Mouse (Mus musculus): Measurements from ENCODE around the gene Arid1b. TPM values are rescaled to one million over a fixed set of nuclear protein-coding genes. Genes with fewer than 3 reads are reported as not detected.

Arid1b gene
- polyA plus RNA-seq, 1 experiment from 2014 or later, result 12.9 TPM

- no peak overlapping the region for H3K27ac ChIP-seq (replicated peaks; ENCODE audit: low read depth, low read length)
- WGBS, result 70% methylated on average over 4 of the region's 4 CpGs
- no peak for ATAC-seq (replicated peaks; ENCODE audit: insufficient number of reproducible peaks, low FRiP score, low TSS enrichment, low read depth)
These were observed 18.4 kb downstream of the Arid1b start for GRCm38 (mm10) chr17:5012517-5012916.

DNA sequence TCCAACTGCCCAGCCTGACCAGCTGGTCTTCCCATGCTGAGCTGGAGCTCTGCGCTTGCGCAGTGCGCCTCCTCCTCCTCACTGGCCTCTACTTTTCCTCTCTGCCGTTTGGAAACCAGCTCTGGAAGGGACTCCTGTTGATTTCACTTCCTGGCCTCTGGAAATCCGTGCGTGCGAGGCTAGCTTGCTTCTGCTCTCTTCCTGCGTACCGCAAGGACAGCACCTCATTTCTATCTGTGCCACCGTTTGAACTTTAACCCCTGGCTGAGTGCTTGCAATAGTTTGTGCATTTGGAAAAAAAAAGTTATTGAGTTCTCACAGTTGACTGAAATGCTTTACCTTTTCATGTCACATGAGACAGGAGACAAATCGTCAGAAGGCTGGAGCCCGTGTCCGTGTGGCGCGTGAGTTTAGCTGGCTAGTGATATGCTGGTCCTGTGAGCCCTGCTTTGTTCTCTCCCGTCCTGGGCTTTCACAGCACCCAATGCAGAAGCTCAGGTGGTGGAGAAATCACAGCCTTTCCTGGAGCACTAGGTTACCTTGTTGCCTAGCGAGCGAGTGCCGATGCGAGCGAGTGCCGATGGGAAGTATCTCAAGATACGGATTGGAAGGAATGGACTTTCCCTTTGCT is 20.3 kb downstream of the Arid1b start:
- 76% methylated on average over 23 of the region's 23 CpGs for WGBS
- Histone ChIP-seq H3K9me3 (replicated peaks; ENCODE audit: control insufficient read depth, low read length) (no peaks in the 10 kb centered on the region), H3K9ac (replicated peaks; ENCODE audit: low read length) (no peak overlapping the region), H3K27me3 (ENCODE audit: control insufficient read depth, insufficient read depth, low read length) (no peaks in the 10 kb centered on the region), H3K4me2 (ENCODE audit: low read depth, low read length) (no peak overlapping the region), H3K27ac (replicated peaks; ENCODE audit: low read depth, low read length) (no peak overlapping the region), H3K36me3 (replicated peaks; ENCODE audit: control insufficient read depth, insufficient read depth, low read depth, low read length) (no peaks in the 10 kb centered on the region), H3K4me3 (ENCODE audit: low read depth, low read length) (no peak overlapping the region), H3K4me1 (ENCODE audit: control insufficient read depth, insufficient read depth, low read length) (no peaks in the 10 kb centered on the region)
- ATAC-seq (replicated peaks; ENCODE audit: insufficient number of reproducible peaks, low FRiP score, low TSS enrichment, low read depth) (no peak), DNase-seq (ENCODE audit: low spot score) (no peak)

More at GRCm38 (mm10) chr17:5012517-5012916, 18.4 kb downstream of the Arid1b start:
- no peaks in the 10 kb centered on the region for H3K27me3 ChIP-seq (ENCODE audit: control insufficient read depth, insufficient read depth, low read length)
- no peak overlapping the region for H3K9ac ChIP-seq (replicated peaks; ENCODE audit: low read length)
- no peaks in the 10 kb centered on the region for H3K4me1 ChIP-seq (ENCODE audit: control insufficient read depth, insufficient read depth, low read length)
- H3K36me3 ChIP-seq (replicated peaks; ENCODE audit: control insufficient read depth, insufficient read depth, low read depth, low read length), result no peaks in the 10 kb centered on the region
- no peak overlapping the region for H3K4me3 ChIP-seq (ENCODE audit: low read depth, low read length)
- DNase-seq (ENCODE audit: low spot score), result no peak
- H3K4me2 ChIP-seq (ENCODE audit: low read depth, low read length), result no peak overlapping the region
- H3K9me3 ChIP-seq (replicated peaks; ENCODE audit: control insufficient read depth, low read length), result no peaks in the 10 kb centered on the region

DNA sequence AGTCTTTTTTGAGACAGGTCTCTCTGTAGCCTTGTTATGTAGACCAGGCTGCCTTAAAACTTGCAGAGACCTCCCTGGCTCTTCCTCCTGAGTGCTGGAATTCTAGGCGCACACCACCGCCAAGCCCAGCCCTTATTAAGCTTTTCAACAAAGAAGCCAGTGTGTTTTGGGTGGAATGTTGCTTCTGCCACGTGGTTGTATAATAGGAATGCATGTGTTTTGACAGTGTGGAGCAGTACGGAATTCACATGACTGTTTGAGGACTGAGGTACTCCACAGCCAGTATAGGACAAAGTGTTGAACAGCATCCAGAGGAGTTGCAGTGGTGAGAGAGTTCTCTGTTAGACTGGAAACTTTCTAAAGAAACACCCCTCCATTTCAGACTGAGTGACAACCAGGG is 22.3 kb downstream of the Arid1b start:
- no peaks in the 10 kb centered on the region for H3K36me3 ChIP-seq (replicated peaks; ENCODE audit: control insufficient read depth, insufficient read depth, low read depth, low read length)
- H3K27ac ChIP-seq (replicated peaks; ENCODE audit: low read depth, low read length), result no peak overlapping the region
- ATAC-seq (replicated peaks; ENCODE audit: insufficient number of reproducible peaks, low FRiP score, low TSS enrichment, low read depth), result no peak
- H3K27me3 ChIP-seq (ENCODE audit: control insufficient read depth, insufficient read depth, low read length), result no peaks in the 10 kb centered on the region
- no peak overlapping the region for H3K9ac ChIP-seq (replicated peaks; ENCODE audit: low read length)
- H3K4me1 ChIP-seq (ENCODE audit: control insufficient read depth, insufficient read depth, low read length), result no peaks in the 10 kb centered on the region; the same call in 1 of the 2 replicates
- H3K4me2 ChIP-seq (ENCODE audit: low read depth, low read length), result no peak overlapping the region
- no peaks in the 10 kb centered on the region for H3K9me3 ChIP-seq (replicated peaks; ENCODE audit: control insufficient read depth, low read length)
- 47% methylated on average over 4 of the region's 4 CpGs for WGBS
- no peak for DNase-seq (ENCODE audit: low spot score)
- no peak overlapping the region for H3K4me3 ChIP-seq (ENCODE audit: low read depth, low read length)

DNA sequence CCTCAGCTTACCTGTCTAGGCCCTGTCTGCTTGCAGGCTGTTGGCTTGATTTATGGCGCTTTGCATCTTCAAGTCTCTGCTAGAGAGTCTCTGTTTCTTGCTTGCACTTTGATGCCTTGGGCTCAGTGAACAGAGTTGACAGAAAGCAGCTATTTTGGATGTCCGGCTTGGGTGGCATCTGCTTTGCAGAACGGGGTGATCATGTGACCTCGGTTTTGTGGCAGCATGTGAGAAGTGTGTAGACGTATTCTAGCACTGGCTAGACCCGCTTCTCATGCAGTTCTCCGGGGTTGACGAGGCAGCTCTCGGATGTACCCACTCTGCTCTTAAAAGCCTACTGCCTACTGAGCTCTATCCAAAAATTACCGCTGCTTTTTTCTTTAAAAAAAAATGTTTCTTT is 22.9 kb downstream of the Arid1b start:
- no peaks in the 10 kb centered on the region for H3K27me3 ChIP-seq (ENCODE audit: control insufficient read depth, insufficient read depth, low read length)
- H3K4me3 ChIP-seq (ENCODE audit: low read depth, low read length), result no peak overlapping the region
- H3K9me3 ChIP-seq (replicated peaks; ENCODE audit: control insufficient read depth, low read length), result no peaks in the 10 kb centered on the region
- H3K9ac ChIP-seq (replicated peaks; ENCODE audit: low read length), result no peak overlapping the region
- ATAC-seq (replicated peaks; ENCODE audit: insufficient number of reproducible peaks, low FRiP score, low TSS enrichment, low read depth) (no peak), DNase-seq (ENCODE audit: low spot score) (no peak)
- 90% methylated on average over 10 of the region's 10 CpGs for WGBS
- H3K4me2 ChIP-seq (ENCODE audit: low read depth, low read length), result no peak overlapping the region
- H3K36me3 ChIP-seq (replicated peaks; ENCODE audit: control insufficient read depth, insufficient read depth, low read depth, low read length), result no peaks in the 10 kb centered on the region
- no peak overlapping the region for H3K27ac ChIP-seq (replicated peaks; ENCODE audit: low read depth, low read length)
- H3K4me1 ChIP-seq (ENCODE audit: control insufficient read depth, insufficient read depth, low read length), result no peaks in the 10 kb centered on the region; the same call in 1 of the 2 replicates

DNA sequence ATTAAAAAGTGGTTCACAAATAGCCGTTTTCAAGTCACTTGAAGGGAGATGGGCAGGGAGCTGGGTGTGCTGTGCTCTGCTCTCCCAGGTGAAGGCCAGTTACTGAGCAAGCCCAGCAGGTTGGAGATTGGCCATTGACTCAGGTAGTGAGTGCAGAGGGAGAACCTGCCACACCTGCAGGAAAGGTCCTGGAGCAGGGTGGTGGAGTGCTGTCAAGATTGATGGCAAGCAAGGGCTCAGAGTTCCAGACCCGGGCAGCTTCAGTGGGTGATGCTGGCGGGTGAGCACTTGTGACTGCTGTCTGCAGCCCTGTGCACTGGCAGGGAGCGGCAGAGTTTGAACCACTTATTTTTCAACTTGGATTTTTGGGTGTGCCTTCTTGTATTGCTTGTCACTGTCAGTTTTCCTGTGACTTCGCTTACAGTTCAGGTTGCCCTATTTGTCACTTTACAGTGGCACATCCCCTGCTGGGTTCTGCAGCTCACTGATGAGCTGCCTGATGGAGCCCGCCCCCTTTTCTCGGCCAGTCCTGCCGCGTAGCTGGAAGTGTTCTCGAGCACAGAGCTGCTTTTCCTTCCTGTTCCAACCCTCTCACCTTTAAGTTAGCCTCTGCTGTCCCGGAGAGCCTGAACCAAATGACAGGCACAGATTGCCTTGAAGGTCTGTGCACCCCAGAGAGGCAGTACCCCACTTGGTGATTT is 27.3 kb downstream of the Arid1b start:
- 37% methylated on average over 11 of the region's 11 CpGs for WGBS
- no peaks in the 10 kb centered on the region; the same call in 1 of the 2 replicates for H3K4me1 ChIP-seq (ENCODE audit: control insufficient read depth, insufficient read depth, low read length)

DNA sequence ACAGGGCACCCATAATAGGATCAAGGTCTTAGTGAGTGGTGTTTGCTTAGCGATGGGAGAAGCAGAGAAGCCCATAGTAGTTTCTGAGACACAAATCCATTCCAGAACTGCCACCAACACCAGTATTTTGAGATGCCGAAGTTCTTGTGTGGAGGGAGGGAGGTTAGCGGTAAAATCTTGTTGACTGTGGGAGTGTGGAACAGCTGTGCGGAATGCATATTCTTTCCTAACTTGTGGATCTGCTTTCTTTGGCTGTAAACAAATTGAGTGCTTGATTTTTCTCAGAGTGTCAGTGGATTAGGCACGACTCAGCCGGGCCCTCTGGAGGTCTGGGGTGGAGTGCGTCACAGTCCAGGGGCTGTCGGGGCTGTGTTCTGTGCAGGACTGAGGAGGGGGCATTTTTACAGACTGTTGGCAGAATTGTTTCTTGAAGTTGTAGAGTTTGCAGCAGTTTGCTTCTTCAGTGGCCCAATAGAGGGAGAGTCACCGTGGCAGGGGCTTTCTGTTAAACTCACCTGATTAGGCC is 27.9 kb downstream of the Arid1b start:
- Histone ChIP-seq H3K27ac (replicated peaks; ENCODE audit: low read depth, low read length) (no peak overlapping the region), H3K4me3 (ENCODE audit: low read depth, low read length) (no peak overlapping the region), H3K27me3 (ENCODE audit: control insufficient read depth, insufficient read depth, low read length) (no peaks in the 10 kb centered on the region), H3K4me1 (ENCODE audit: control insufficient read depth, insufficient read depth, low read length) (no peaks in the 10 kb centered on the region; the same call in 1 of the 2 replicates), H3K4me2 (ENCODE audit: low read depth, low read length) (no peak overlapping the region), H3K36me3 (replicated peaks; ENCODE audit: control insufficient read depth, insufficient read depth, low read depth, low read length) (no peaks in the 10 kb centered on the region), H3K9ac (replicated peaks; ENCODE audit: low read length) (no peak overlapping the region), H3K9me3 (replicated peaks; ENCODE audit: control insufficient read depth, low read length) (no peaks in the 10 kb centered on the region)
- ATAC-seq (replicated peaks; ENCODE audit: insufficient number of reproducible peaks, low FRiP score, low TSS enrichment, low read depth) (no peak), DNase-seq (ENCODE audit: low spot score) (no peak)
- 66% methylated on average over 9 of the region's 9 CpGs for WGBS

More for the DNA sequence above, 27.3 kb downstream of the Arid1b start:
- Histone ChIP-seq H3K27ac (replicated peaks; ENCODE audit: low read depth, low read length) (no peak overlapping the region), H3K4me3 (ENCODE audit: low read depth, low read length) (no peak overlapping the region), H3K36me3 (replicated peaks; ENCODE audit: control insufficient read depth, insufficient read depth, low read depth, low read length) (no peaks in the 10 kb centered on the region), H3K27me3 (ENCODE audit: control insufficient read depth, insufficient read depth, low read length) (no peaks in the 10 kb centered on the region), H3K4me2 (ENCODE audit: low read depth, low read length) (no peak overlapping the region), H3K9ac (replicated peaks; ENCODE audit: low read length) (no peak overlapping the region), H3K9me3 (replicated peaks; ENCODE audit: control insufficient read depth, low read length) (no peaks in the 10 kb centered on the region)
- DNase-seq (ENCODE audit: low spot score) (no peak), ATAC-seq (replicated peaks; ENCODE audit: insufficient number of reproducible peaks, low FRiP score, low TSS enrichment, low read depth) (no peak)

DNA sequence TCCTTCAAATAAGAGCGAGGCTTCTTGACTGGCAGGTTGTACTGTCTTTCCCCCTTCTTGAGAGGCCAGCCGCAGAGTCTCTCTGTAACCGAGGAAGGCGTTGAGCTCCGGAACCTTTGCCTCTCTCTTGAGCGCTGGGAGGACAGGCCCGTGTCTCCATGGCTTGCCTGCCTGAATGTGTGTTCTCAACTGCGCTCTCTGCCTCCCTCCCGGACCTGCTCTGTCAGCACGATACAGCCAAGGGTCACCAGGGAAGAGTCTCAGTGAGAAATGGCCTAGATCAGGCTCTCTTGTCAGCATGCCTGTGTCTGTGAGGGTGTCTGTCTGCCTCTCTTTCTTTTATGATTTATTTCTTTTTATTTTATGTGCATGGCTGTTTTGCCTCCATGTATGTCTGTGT is 29.6 kb downstream of the Arid1b start:
- no peaks in the 10 kb centered on the region for H3K27me3 ChIP-seq (ENCODE audit: control insufficient read depth, insufficient read depth, low read length)
- no peak overlapping the region for H3K9ac ChIP-seq (replicated peaks; ENCODE audit: low read length)
- WGBS, result 71% methylated on average over 10 of the region's 10 CpGs
- H3K4me1 ChIP-seq (ENCODE audit: control insufficient read depth, insufficient read depth, low read length), result no peaks in the 10 kb centered on the region; the same call in 1 of the 2 replicates
- H3K4me3 ChIP-seq (ENCODE audit: low read depth, low read length), result no peak overlapping the region
- no peak overlapping the region for H3K4me2 ChIP-seq (ENCODE audit: low read depth, low read length)
- no peak for ATAC-seq (replicated peaks; ENCODE audit: insufficient number of reproducible peaks, low FRiP score, low TSS enrichment, low read depth)
- H3K27ac ChIP-seq (replicated peaks; ENCODE audit: low read depth, low read length), result no peak overlapping the region
- no peaks in the 10 kb centered on the region for H3K9me3 ChIP-seq (replicated peaks; ENCODE audit: control insufficient read depth, low read length)
- no peaks in the 10 kb centered on the region for H3K36me3 ChIP-seq (replicated peaks; ENCODE audit: control insufficient read depth, insufficient read depth, low read depth, low read length)
- DNase-seq (ENCODE audit: low spot score), result no peak

DNA sequence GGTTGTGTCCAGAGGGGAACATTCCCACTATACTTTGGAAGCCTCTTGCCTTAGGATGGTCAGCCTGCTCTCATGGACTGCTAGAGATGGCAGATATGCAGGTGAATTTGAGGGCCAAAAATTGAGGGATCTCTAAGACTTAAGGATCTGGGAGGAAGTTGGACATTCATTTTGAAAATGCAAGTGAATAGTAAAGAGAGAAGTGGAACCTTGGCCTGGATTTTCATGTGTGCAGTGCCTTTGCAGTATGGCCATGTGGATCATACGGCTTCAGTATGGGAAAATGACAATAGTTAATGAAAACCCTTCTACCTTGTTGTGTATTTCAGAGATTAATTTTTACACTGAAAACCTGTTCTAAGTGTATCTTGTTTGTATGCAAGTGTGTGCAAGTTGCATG is 31.3 kb downstream of the Arid1b start:
- ATAC-seq (replicated peaks; ENCODE audit: insufficient number of reproducible peaks, low FRiP score, low TSS enrichment, low read depth) (no peak), DNase-seq (ENCODE audit: low spot score) (no peak)
- no peak overlapping the region for H3K4me3 ChIP-seq (ENCODE audit: low read depth, low read length)
- H3K4me1 ChIP-seq (ENCODE audit: control insufficient read depth, insufficient read depth, low read length), result no peaks in the 10 kb centered on the region; the same call in 1 of the 2 replicates
- H3K9me3 ChIP-seq (replicated peaks; ENCODE audit: control insufficient read depth, low read length), result no peaks in the 10 kb centered on the region
- H3K9ac ChIP-seq (replicated peaks; ENCODE audit: low read length), result no peak overlapping the region
- no peak overlapping the region for H3K4me2 ChIP-seq (ENCODE audit: low read depth, low read length)
- H3K27ac ChIP-seq (replicated peaks; ENCODE audit: low read depth, low read length), result no peak overlapping the region
- no peaks in the 10 kb centered on the region for H3K27me3 ChIP-seq (ENCODE audit: control insufficient read depth, insufficient read depth, low read length)
- WGBS, result 97% methylated on average over 1 of the region's 1 CpGs
- H3K36me3 ChIP-seq (replicated peaks; ENCODE audit: control insufficient read depth, insufficient read depth, low read depth, low read length), result no peaks in the 10 kb centered on the region
